ENCODE assay signal across 20 mouse cellular contexts in the genomic region with DNA sequence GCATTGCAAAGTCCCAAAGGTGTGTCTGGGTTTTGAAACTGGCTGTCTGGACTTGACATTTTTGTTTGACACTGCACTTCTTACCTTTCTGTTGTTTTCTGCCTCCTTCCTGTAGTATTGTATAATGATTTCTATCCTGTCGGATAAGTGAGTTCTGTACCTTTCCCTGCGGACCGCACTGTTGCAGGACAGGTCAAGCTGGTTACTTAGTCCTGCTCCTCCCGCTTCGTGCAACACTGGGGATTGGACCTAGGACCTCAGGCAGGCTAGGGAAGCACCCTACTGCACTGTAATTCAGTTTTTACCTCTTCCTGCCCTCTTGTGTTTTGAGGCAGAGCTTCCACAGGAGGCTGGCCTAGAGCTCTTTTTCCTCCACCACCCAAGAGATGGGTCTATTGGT. TPM values are rescaled to one million over a fixed set of nuclear protein-coding genes. Genes with fewer than 3 reads are reported as not detected.
DNase-seq lines count a peak whose midpoint lies in the region; ATAC-seq and TF ChIP-seq lines count a peak whose summit lies in the region.
"Had no signal": no experiment of that assay in that cellular context is flagged by ENCODE, and none has a peak within 500 bp of the region (broad histone marks: within the 10 kb centered on the region; RNA-seq: fewer than 3 reads in every experiment).

No protein-coding gene starts in this region.

- 79% methylated on average over 5 of the region's 5 CpGs for WGBS in liver, embryonic 15.5 days (ENCODE audit: insufficient replicate concordance)
- WGBS in liver, embryonic 11.5 days = 90% methylated on average over 5 of the region's 5 CpGs
- WGBS in intestine, postnatal 0 days = 35% methylated on average over 5 of the region's 5 CpGs
- 93% methylated on average over 5 of the region's 5 CpGs for WGBS in forebrain, embryonic 13.5 days

- H3K9ac ChIP-seq in liver, embryonic 15.5 days = no peak overlapping the region
- no peak overlapping the region for H3K9ac ChIP-seq in liver, embryonic 11.5 days (ENCODE audit: low read depth, low read length)
- H3K9ac ChIP-seq in ES-Bruce4 (ENCODE audit: low read depth, poor library complexity, severe bottlenecking) = no peak overlapping the region
- H3K9ac ChIP-seq in intestine, postnatal 0 days (ENCODE audit: low read depth, low read length) = no peak overlapping the region
- H3K9ac ChIP-seq in forebrain, embryonic 13.5 days = no peak overlapping the region
- H3K9ac ChIP-seq: heart, embryonic 15.5 days; limb, embryonic 12.5 days had no signal

- TF ChIP-seq EP300 in ES-Bruce4 (IDR thresholded peaks at IDR 0.05; ENCODE audit: insufficient read depth, low read depth, low read length) = no peak

- H3K4me1 ChIP-seq in liver, embryonic 15.5 days (replicated peaks) = peaks cover 70% of the 10 kb centered on the region
- H3K4me1 ChIP-seq in liver, embryonic 11.5 days (replicated peaks; ENCODE audit: control insufficient read depth, insufficient read depth, low read length) = peaks cover 45% of the 10 kb centered on the region
- peaks cover 14% of the 10 kb centered on the region for H3K4me1 ChIP-seq in ES-Bruce4 (ENCODE audit: control insufficient read depth, insufficient read depth, low read length)
- H3K4me1 ChIP-seq in intestine, postnatal 0 days (replicated peaks; ENCODE audit: control insufficient read depth, insufficient read depth, low read length) = peaks cover 10% of the 10 kb centered on the region; the same call in 1 of the 2 replicates
- peaks cover 20% of the 10 kb centered on the region for H3K4me1 ChIP-seq in forebrain, embryonic 13.5 days

- no peak overlapping the region for H3K4me2 ChIP-seq in liver, embryonic 15.5 days
- H3K4me2 ChIP-seq in liver, embryonic 11.5 days = no peak overlapping the region
- peak overlapping the region; percentile 4; the same call in 1 of the 2 replicates for H3K4me2 ChIP-seq in intestine, postnatal 0 days (replicated peaks; ENCODE audit: low read depth)
- no peak overlapping the region for H3K4me2 ChIP-seq in forebrain, embryonic 13.5 days
- H3K4me2 ChIP-seq: heart, embryonic 15.5 days; limb, embryonic 12.5 days; midbrain, embryonic 11.5 days had no signal

- ATAC-seq in liver, embryonic 15.5 days (ENCODE audit: insufficient read depth) = no peak
- no peak for ATAC-seq in liver, embryonic 11.5 days (replicated peaks; ENCODE audit: low FRiP score)
- no peak for ATAC-seq in intestine, postnatal 0 days
- no peak for ATAC-seq in forebrain, embryonic 13.5 days
- ATAC-seq: forebrain, embryonic 14.5 days; hindbrain, embryonic 16.5 days; Patski had no signal

- TF ChIP-seq POLR2A in ES-Bruce4 (IDR thresholded peaks at IDR 0.05; ENCODE audit: insufficient read depth, low read length) = no peak

- no peaks in the 10 kb centered on the region for H3K9me3 ChIP-seq in liver, embryonic 15.5 days (replicated peaks)
- no peaks in the 10 kb centered on the region for H3K9me3 ChIP-seq in liver, embryonic 11.5 days (ENCODE audit: control insufficient read depth, low read length)
- H3K9me3 ChIP-seq in ES-Bruce4 (replicated peaks; ENCODE audit: control insufficient read depth, insufficient read depth, low read length, poor library complexity, severe bottlenecking) = no peaks in the 10 kb centered on the region
- no peaks in the 10 kb centered on the region for H3K9me3 ChIP-seq in intestine, postnatal 0 days (ENCODE audit: control insufficient read depth)
- no peaks in the 10 kb centered on the region for H3K9me3 ChIP-seq in forebrain, embryonic 13.5 days (replicated peaks)
- H3K9me3 ChIP-seq: heart, embryonic 15.5 days; limb, embryonic 12.5 days had no signal

- H3K36me3 ChIP-seq in liver, embryonic 15.5 days (replicated peaks) = no peaks in the 10 kb centered on the region
- peaks cover 4% of the 10 kb centered on the region; the same call in 1 of the 2 replicates for H3K36me3 ChIP-seq in liver, embryonic 11.5 days (ENCODE audit: control insufficient read depth, insufficient read depth, low read length)
- H3K36me3 ChIP-seq in ES-Bruce4 (ENCODE audit: control insufficient read depth, insufficient read depth, low read length, poor library complexity, severe bottlenecking) = no peaks in the 10 kb centered on the region
- no peaks in the 10 kb centered on the region for H3K36me3 ChIP-seq in intestine, postnatal 0 days (ENCODE audit: control insufficient read depth, insufficient read depth)
- no peaks in the 10 kb centered on the region for H3K36me3 ChIP-seq in forebrain, embryonic 13.5 days (ENCODE audit: poor library complexity, severe bottlenecking)
- H3K36me3 ChIP-seq: heart, embryonic 15.5 days; limb, embryonic 12.5 days had no signal

- TF ChIP-seq CTCF in ES-Bruce4 (IDR thresholded peaks at IDR 0.05; ENCODE audit: low read depth, low read length) = no peak
- no peak for TF ChIP-seq CTCF in intestine, postnatal 0 days (IDR thresholded peaks at IDR 0.05; ENCODE audit: low read depth)

- no peak overlapping the region for H3K4me3 ChIP-seq in liver, embryonic 15.5 days (replicated peaks)
- no peak overlapping the region for H3K4me3 ChIP-seq in liver, embryonic 11.5 days (ENCODE audit: low read depth, low read length)
- H3K4me3 ChIP-seq in ES-Bruce4 (ENCODE audit: low read depth, low read length) = no peak overlapping the region
- H3K4me3 ChIP-seq in intestine, postnatal 0 days (ENCODE audit: low read depth, low read length) = no peak overlapping the region
- H3K4me3 ChIP-seq in forebrain, embryonic 13.5 days = no peak overlapping the region
- H3K4me3 ChIP-seq: heart, adult 2 months; heart, embryonic 15.5 days; limb, embryonic 12.5 days had no signal

- H3K27ac ChIP-seq in liver, embryonic 15.5 days (replicated peaks) = peak overlapping the region; percentile 1; the same call in 1 of the 2 replicates
- no peak overlapping the region for H3K27ac ChIP-seq in liver, embryonic 11.5 days (ENCODE audit: low read depth, low read length)
- peak overlapping the region; percentile 3; the same call in 1 of the 2 replicates for H3K27ac ChIP-seq in ES-Bruce4 (ENCODE audit: insufficient read depth, low read length)
- peak overlapping the region; percentile 41; the same call in 1 of the 2 replicates for H3K27ac ChIP-seq in intestine, postnatal 0 days (ENCODE audit: low read depth, low read length)
- no peak overlapping the region for H3K27ac ChIP-seq in forebrain, embryonic 13.5 days
- H3K27ac ChIP-seq: heart, adult 2 months; heart, embryonic 15.5 days; limb, embryonic 12.5 days had no signal

- H3K27me3 ChIP-seq in liver, embryonic 15.5 days = no peaks in the 10 kb centered on the region
- no peaks in the 10 kb centered on the region for H3K27me3 ChIP-seq in liver, embryonic 11.5 days (replicated peaks; ENCODE audit: control insufficient read depth, insufficient read depth, low read length)
- no peaks in the 10 kb centered on the region for H3K27me3 ChIP-seq in ES-Bruce4 (ENCODE audit: control insufficient read depth, insufficient read depth, low read length, poor library complexity, severe bottlenecking)
- no peaks in the 10 kb centered on the region for H3K27me3 ChIP-seq in intestine, postnatal 0 days (replicated peaks; ENCODE audit: control insufficient read depth, insufficient read depth, low read length)
- H3K27me3 ChIP-seq in forebrain, embryonic 13.5 days = no peaks in the 10 kb centered on the region
- H3K27me3 ChIP-seq: heart, embryonic 15.5 days; limb, embryonic 12.5 days; Patski had no signal

- no peak for DNase-seq in liver, embryonic 11.5 days (ENCODE audit: low spot score)
- DNase-seq in kidney, postnatal 14 days = peak; percentile 40
- no peak for DNase-seq in retina, embryonic 14.5 days (ENCODE audit: low spot score)
- DNase-seq: adrenal gland, adult 8-10 months; cerebellum, adult 8-10 months; gastrocnemius, postnatal 14 days; heart, adult 2 months; heart, postnatal 4 days; lung, postnatal 36 days; thymus, postnatal 14 days had no signal

RNA-seq across cellular contexts. Expression of a gene that starts 5.2 kb away (rescaled TPM):
- 10.8 and 14.3 TPM in 2 replicates for polyA plus RNA-seq in liver, embryonic 15.5 days (2015; fragmentation: Nextera tagmentation; extraction: Ambion mirVana)
- 45.5 and 45.7 TPM in 2 replicates for polyA plus RNA-seq in liver, embryonic 11.5 days (2014; fragmentation: Nextera tagmentation; extraction: Ambion mirVana)
- polyA plus RNA-seq in ES-Bruce4 (2011; ENCODE audit: insufficient read depth, insufficient read length, low read depth, missing spikeins) = 58.4 and 59.5 TPM in 2 replicates
- polyA plus RNA-seq in intestine, postnatal 0 days (2015; fragmentation: Nextera tagmentation; extraction: Ambion mirVana) = 19.6 and 20.6 TPM in 2 replicates
- polyA plus RNA-seq in forebrain, embryonic 13.5 days (2015; fragmentation: Nextera tagmentation; extraction: Ambion mirVana) = 39.4 and 46.6 TPM in 2 replicates

RNA-seq across cellular contexts. Expression of a gene that starts 54.2 kb away (rescaled TPM):
- polyA plus RNA-seq in liver, embryonic 15.5 days (2015; fragmentation: Nextera tagmentation; extraction: Ambion mirVana) = 19.6 and 21.4 TPM in 2 replicates
- polyA plus RNA-seq in liver, embryonic 11.5 days (2014; fragmentation: Nextera tagmentation; extraction: Ambion mirVana) = 42.0 and 46.1 TPM in 2 replicates
- 44.5 and 48.4 TPM in 2 replicates for polyA plus RNA-seq in ES-Bruce4 (2011; ENCODE audit: insufficient read depth, insufficient read length, low read depth, missing spikeins)
- polyA plus RNA-seq in intestine, postnatal 0 days (2015; fragmentation: Nextera tagmentation; extraction: Ambion mirVana) = 18.7 and 18.9 TPM in 2 replicates
- 64.7 and 69.5 TPM in 2 replicates for polyA plus RNA-seq in forebrain, embryonic 13.5 days (2015; fragmentation: Nextera tagmentation; extraction: Ambion mirVana)

Comparison
In these comparisons a context has a peak if more than half of its experiments do, and no peak if none do; other contexts are left out.
1. H3K27ac ChIP-seq: peak in liver, embryonic 15.5 days (single experiment), ES-Bruce4 (single experiment) and intestine, postnatal 0 days (single experiment); none in liver, embryonic 11.5 days (single experiment) and forebrain, embryonic 13.5 days (single experiment).